Mouse (Mus musculus) testis, adult 2 months (tissue): ENCODE results near the gene Sarnp.
A peak's percentile ranks its signal among the peaks of the same experiment; 100 is the strongest.

Source experiments
- CTCF ChIP-seq: fragments of 200-500 bp; IDR thresholded peaks from 2 replicates; pipeline ENCODE4 v1.5.1; 2012; ENCODE audit warnings: low read depth, mild to moderate bottlenecking, inconsistent platforms, low read length, moderate library complexity; ENCODE audit not compliant: control insufficient read depth, insufficient read depth, insufficient replicate concordance
- POLR2A ChIP-seq: fragments of 200-500 bp; IDR thresholded peaks from 2 replicates; pipeline ENCODE4 v1.6.1; 2012; ENCODE audit warnings: low read depth, mild to moderate bottlenecking, inconsistent platforms, low read length, moderate library complexity; ENCODE audit not compliant: control insufficient read depth

DNA sequence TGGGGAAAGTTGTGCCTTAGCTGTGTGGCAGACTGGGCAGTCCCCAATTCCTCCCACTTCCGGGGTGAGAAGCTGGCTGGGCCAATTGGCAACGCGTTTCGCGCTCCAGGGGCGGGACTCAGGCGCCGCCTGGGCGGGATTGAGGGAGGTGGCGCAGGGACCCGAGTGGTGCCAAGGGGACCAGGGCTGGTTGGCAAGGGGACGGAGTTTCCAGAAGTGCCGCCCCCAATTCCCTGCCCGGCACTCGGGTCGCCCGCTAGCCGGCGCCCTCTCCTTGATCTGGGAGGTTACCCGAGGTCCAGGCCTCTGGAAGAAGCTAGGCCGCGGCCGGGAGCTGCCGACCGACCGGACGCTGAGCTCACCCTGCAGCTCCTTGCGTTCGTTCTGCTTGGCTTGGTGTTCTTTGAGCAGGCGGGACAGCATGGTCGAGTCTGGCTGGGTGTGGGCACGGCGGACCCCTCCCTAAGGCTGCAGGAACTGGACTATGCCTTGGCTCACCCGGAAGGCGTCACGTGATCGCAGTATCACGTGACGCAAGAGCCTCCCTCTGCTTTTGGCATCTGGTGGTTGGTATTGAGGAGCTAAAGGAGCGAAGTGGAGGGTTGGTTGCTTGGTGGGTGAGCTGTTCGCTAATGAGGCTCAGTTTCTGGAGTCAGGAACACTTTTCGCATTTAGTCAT, 106.0 kb downstream of the Sarnp start:
- TF ChIP-seq CTCF, result no peak
- TF ChIP-seq POLR2A, result peak; percentile 49; the same call in 1 of the 2 replicates
